Mouse (Mus musculus) adrenal gland, adult (tissue): Measurements from ENCODE around the gene Spns3.

Experiments
- DNase-seq, 2 experiments: peaks; one replicate each; pipeline ENCODE4 v3.0.0; 2022 to 2023; ENCODE audit warnings: low spot score in 1 of 2; ENCODE audit not compliant: inconsistent age in 2 of 2

The Spns3 gene

DNA sequence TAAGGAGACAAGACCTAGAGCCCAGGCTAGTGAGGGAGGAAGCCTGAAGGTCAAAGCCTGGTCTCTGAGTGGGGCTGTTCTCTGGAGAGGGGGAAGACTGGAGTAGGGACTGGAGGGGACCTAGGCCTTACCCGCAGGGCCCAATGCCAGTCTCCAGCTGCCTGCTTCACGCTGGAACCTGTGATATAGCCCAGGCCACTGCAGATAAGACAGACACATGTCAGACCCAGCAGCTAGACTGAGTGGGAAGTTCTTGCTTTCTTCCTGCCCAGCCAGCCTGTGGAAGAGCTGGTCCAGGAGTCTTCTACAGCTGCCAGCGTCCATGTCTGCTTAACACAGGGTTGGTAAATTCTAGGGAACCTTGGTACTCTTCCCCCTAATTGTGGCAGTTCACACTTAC lies 91.8 kb downstream of the Spns3 start:
- DNase-seq, result no peak

DNA sequence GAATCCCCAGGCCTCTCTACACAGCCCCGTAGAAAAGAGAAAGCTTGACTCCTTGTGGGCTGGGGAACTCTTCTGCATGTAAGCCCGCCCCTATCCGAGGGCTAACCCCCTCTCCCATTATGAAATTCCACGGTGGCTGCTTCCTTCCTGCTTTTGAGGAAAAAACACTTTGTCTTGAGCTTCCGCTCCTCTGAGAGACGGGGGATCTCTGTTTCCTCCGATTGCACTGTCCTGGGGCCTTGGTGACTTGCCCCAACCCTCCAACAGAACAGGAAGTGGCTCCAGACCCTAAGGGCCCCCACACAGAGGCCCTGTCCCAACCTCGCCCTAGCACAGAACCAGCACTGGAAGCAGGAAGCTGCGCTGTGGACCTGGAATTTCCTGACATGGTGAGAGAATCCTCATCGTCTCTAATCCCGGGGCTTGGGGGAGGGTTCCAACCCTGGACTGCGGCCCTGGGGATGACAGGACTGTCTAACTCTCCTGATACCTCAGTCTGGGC lies 92.3 kb downstream of the Spns3 start:
- peak; percentile 42 to 66 for DNase-seq

DNA sequence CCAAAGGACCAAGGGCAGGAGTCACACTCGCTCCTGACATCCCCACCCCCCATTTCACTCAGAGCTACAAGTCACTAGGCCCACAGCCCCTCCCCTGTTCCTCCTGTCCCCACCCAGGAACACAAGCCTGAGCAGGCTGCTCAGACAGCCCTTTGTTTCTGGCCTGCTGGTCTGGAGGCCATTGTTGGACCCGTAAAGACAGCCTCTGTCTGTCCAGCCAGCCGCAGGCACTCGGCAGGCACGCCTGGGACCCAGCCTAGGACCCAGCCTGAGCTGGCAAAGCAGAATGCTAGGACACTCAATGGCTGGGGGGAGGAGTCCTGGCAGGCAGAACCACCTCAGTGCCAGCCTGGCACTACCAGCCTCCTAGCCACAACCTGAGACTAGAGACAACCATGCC lies 94.6 kb downstream of the Spns3 start:
- no peak for DNase-seq

DNA sequence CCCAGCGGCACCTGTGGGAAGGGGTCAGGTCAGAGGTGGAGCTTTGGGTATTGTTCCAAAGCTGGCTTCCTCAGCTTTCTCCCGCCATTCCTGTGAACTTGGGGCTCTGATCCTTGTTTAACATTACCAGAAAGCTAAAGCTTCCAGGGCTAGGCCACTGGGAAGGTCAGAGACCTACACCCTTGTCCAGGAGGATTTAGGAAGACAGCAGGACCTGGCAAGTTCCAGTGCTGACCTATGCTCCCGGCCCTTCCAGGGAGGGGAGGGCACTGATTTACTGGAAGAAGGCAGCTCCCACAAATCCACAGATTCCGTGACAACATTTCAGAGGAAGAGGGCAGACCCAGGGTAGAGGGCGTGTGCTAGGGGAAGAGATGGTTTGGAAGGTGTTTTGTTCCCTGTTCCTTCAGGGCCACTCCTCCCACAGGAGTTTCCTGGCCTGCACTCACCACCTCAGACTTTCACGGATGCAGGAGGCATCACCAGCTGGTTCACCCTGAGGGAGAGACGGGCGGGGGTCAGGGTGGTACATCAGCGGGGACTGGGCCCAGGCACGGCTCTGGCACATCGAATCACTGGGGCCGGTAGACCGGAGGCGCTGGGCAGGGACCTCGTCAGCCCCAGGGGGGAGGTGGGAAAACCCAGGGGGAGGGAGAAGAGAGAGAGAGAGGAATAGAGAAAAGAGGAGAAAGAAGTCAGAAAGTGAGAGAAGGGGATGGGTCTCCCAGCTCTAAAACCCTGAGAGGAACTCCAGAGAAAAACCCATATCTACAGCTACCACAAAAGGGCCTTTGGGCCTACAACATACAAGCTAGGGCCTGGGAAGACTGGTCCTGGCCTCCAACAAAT lies 97.0 kb downstream of the Spns3 start:
- DNase-seq, result no peak

DNA sequence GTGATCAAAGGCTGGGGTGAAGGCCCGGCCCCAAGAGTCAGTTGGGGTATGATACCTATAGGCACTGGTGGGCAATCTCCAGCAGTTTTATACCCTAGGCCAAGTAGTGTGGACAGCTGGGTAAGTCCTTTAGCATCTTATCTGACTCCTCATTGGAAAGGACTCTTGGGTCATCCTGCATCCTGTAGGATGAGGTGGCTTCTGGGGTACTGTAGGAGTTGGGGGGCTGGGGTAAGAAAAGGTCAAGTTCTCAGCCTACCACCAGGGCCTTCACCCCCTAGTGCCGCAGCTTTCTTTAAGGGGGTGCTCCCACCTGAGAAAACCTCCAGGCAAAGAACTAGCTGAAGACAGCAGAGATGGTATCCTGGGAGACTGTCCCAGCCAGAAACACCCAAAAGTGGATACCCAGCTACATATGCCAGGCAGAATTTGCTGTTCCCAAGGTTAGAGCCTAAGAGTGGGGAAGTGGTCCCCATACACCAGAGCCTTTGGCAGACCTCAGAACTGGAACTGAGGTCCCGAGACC lies 98.1 kb downstream of the Spns3 start:
- DNase-seq, result no peak

DNA sequence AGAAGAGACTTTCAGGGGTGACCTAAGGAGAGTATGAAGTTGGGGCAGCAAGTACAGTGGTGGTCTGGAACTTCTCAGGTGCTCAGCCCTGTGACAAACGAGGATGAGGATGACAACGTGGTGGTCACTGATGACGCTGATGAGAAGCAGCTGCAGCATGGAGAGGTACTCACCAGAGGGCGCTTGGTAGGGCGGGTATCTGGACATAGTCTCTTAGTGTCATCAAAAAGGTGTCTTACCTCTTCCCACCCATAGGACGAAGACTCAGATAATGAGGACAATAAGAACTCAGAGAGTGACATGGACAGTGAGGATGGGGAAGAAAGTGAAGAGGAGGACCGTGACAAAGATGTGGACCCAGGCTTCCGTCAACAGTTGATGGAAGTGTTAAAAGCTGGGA lies 102.8 kb downstream of the Spns3 start:
- no peak for DNase-seq

DNA sequence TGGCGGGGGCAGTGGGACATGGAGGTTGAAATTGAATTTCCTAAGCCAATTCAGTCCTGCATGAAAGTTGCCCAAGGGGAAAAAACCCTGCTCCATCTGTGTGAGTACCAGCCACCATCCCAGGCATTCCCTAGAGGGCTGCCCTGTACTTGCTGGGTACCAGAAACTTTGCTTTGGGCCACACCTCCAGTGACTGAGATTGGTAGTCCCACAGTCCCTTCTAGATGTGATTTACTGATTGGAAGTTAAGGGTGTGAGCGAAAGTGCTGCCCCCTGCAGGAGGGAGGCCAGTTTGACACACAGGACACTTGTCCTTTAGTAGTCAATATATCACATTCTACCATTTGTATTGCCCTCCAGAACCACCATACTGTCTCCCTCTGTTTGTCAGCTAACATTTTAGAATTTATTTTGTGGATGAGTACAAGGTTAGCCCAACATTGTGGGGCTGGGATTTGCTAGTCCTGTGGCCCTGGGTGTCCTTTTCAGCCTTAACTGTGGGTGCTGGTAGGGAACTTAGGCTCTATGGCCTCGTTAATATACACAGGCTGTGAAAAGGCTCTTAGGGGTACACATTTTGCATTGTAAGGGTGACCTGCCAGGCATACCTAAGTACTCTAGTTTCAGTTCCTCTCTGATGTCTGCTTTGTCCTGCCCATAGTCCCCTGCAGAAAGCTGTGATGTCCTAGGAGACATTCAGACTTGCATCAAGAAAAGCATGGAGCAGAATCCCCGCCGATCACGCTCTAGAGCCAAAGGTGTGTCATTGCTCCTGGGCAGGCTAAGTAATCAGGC lies 103.8 kb downstream of the Spns3 start:
- DNase-seq, result peak in 1 of 2 experiments; percentile 72
